Mouse (Mus musculus) regulatory T cell (primary cell): ENCODE measurements at regions not wholly inside any gene's neighbourhood (a gene's known extent, or its start where the extent isn't known, plus 50 kb on each side); places are given as distances from the start of the nearest gene placed in this dataset.

ENCODE experiments used
- in situ Hi-C: fragments of 300-600 bp; cut with MboI, MseI; formaldehyde crosslinking; loops from one replicate; pipeline ENCODE4 v1.15.1; 2025; ENCODE audit warnings: high pct_unique_total_duplicates

DNA sequence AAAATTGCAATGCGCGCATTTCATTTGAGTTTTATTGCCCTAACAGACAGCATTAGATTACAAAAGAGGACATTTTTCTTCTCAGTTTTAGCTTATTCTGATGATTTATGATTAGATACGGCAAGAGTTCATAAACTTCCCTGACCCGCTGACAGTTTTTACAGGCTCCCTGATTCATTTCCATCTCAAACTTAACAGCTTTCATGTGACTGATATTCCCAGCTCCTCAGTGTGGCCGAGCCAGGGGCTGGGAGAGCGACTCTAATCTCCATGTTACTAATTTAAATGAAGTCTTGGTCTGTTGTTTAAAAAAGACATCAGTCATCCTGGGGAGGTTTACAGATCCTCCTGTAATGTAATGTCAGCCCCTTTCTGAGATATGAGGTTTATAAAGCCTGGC is 355.5 kb upstream of the Prox1 start:
- in situ Hi-C loops = loop anchor here (10.0 kb wide), 1 partner anchor 691 kb away; no protein-coding TSS in a partner anchor

- in situ Hi-C loops = no loop called here
Measured at GRCm38 (mm10) chr1:190500106-190500505, 329.6 kb upstream of the Prox1 start.

GRCm38 (mm10) chr1:190497474-190497873 is 327.0 kb upstream of the Prox1 start:
- in situ Hi-C loops = no loop called here

DNA sequence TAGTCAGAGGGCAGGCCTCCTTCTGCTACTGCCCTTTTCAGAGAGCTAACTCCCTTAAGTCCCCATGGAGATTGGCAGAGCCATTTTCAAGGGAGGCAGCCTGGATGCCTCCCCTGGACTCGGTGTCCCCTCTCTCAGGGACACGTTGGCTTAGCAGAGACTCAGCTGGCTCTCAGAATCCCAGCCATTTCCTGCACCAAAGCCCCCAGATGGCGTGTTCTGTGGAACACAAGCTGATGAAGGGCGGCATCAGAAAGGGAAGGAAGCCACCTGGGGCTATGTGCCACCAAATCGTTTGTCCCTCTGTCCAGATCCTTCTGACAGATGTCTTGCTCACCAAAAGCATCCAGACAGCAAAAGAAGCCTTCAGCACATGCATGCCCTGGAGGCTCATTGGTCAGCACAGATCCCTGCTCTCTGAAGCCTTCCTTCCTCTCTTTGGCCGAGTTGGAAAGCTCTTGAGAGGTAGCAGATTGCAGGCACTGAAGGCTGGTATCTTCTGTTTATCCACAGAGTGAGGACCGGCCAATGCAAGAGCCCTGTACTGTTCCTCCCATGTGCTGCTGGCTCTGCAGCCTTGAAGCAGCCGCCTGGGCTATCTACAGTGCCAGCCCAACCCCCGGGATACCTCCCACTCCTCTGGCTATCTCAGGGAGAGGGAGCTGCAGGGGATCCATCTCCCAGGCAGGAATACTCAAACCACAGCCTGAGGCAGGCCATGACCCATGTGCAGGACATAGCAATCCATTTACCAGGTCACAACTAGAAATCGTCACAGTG is 325.4 kb upstream of the Prox1 start:
- in situ Hi-C loops = no loop called here

GRCm38 (mm10) chr1:190486551-190487104 is 316.1 kb upstream of the Prox1 start:
- in situ Hi-C loops = no loop called here

DNA sequence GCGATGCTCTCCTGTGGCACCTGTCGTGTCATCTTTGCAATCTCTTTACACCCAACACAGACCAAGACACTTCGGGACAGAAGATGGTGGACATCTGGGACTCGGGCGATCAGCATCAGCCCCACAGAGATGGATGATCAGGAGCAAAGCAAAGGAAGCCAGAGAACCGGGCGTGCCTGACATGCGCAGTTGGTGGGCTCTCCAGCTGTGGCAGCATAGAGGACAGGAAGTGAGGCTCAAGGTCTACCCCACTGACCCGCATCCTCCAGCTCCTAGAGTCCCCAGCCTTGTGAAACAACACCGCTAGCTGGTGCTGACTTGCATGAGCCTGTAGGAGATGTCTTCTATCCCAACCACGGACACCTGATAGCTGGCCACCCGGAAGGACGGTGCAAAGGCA is 312.9 kb upstream of the Prox1 start:
- in situ Hi-C loops = no loop called here

- in situ Hi-C loops = no loop called here
Measured at GRCm38 (mm10) chr1:190481071-190481470, 310.6 kb upstream of the Prox1 start.

- in situ Hi-C loops = no loop called here
Measured at GRCm38 (mm10) chr1:190480601-190481000, 310.1 kb upstream of the Prox1 start.

- in situ Hi-C loops = no loop called here
Measured at GRCm38 (mm10) chr1:190472761-190473160, 302.2 kb upstream of the Prox1 start.

GRCm38 (mm10) chr1:190470336-190470735 is 299.8 kb upstream of the Prox1 start:
- in situ Hi-C loops = no loop called here

- in situ Hi-C loops = no loop called here
Measured at GRCm38 (mm10) chr1:190457541-190458061, 287.1 kb upstream of the Prox1 start.

GRCm38 (mm10) chr1:190453549-190453948 is 283.0 kb upstream of the Prox1 start:
- in situ Hi-C loops = no loop called here

DNA sequence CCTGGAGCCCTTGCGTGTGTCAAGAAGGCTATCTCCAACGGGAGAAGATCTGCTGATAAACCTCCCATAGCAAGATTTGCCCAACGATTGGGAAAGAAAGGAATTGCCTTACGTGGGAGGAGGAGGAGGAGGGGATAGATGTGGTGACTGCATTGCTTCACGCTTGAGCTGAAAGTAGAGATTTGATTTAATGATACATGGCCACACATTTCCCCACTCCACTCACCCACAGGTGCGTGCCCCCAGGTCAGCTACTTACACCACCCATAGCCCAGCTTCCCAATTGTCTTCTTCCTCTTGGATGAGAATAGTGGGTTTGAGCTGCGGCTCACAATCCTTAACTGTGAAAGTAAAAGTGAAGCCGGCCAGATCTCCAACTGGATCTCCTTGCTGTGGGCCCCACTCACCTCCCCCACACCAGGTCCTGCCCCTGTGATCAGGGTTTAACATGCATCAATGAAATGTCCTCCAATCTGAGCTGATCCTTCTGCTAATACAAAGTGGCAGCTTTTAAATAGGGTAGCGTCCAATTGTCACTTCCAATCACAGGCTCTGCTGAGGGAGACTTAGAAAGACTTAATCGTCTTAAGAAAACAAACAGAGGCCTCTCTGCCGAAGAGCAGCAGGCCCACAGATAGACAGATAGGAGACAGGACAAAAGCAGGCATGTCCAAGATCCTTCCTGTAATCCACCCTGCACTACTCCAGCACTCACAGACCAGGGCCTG is 281.8 kb upstream of the Prox1 start:
- in situ Hi-C loops = no loop called here

GRCm38 (mm10) chr1:190448263-190448662 is 277.7 kb upstream of the Prox1 start:
- in situ Hi-C loops = no loop called here

DNA sequence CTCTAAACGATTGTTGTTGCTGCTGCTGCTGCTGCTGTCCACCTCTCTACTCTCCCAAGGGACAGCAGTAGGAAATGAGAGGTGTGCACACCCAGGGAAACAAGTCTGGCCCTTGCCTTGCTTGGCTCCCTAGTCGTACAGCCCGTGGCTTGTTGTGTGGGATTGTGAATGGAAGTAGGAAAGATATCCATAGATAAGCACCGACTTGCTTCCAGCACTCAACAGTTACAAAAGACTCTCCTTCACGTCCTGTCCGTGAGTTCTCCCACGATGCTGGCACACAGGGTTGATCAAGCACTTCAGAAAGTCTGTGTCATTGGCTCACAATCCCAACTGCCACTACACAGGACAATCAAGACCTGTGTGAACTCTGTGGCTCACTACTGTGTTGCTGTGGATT is 276.7 kb upstream of the Prox1 start:
- in situ Hi-C loops = no loop called here

- in situ Hi-C loops = no loop called here
Measured at GRCm38 (mm10) chr1:190446676-190447075, 276.2 kb upstream of the Prox1 start.

GRCm38 (mm10) chr1:190444366-190444765 is 273.9 kb upstream of the Prox1 start:
- in situ Hi-C loops = no loop called here

DNA sequence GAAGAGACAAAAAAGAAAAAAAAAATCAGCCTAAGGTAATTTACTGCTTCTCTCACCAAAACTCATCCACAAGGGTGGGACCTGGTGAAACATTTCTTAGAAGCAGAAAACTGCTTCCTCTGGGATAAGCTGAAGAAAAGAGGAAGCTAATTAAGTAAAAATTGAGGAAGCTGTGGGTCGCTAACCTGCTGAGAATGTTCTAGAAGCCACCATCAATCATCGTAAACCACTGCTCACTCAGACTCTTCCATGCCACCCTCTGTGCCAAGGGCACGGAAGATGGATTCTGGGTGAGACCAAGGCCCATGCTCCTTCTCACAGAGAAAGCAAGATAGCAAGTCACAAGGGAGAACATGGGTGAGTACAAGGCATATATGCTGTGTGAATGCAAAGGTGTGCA is 272.7 kb upstream of the Prox1 start:
- in situ Hi-C loops = no loop called here

- in situ Hi-C loops = no loop called here
Measured at GRCm38 (mm10) chr1:190442166-190442565, 271.7 kb upstream of the Prox1 start.

DNA sequence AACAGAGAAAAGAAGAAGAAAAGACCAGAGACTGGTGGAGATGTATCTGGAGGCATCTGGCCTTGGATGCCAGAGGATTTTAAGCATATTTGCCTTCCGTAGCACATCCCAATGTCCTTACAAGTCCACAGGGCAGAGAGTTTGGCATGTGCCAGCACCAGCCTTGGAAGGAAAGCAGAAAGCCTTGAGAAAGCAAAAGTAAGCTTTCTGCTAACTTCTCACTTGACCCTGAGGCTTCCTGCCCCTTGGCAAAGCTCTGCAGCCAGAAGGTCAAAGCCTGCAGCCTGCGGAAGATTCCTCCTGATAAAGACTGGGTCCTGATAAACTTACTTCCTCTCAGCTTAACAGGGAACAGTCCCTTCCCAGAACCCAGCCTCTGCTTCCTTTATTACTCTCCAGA is 268.3 kb upstream of the Prox1 start:
- in situ Hi-C loops = no loop called here

GRCm38 (mm10) chr1:190422874-190423273 is 252.4 kb upstream of the Prox1 start:
- in situ Hi-C loops = loop anchor here (10.0 kb wide), 1 partner anchor 568 kb away; no protein-coding TSS in a partner anchor

DNA sequence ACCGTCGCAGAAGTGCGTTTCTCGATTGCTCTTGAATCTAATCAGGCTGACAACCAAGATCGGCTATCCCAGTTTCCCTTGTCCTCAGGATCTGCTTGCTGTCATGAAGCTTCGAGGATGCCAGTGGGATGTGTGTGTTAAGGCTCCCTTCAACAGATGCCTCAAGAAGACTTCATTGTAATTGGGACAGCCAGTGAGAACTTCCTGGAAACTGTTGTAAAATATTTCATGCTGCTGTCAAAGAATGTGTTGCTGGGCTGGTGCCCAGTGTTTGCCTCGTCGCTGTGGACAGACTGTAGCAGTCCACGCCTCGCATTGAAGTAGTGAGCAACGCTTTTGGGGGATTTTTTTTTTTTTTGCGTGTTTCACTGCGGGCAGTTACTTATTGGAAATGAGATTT is 249.2 kb upstream of the Prox1 start:
- in situ Hi-C loops = loop anchor here (10.0 kb wide), 1 partner anchor 565 kb away; no protein-coding TSS in a partner anchor
